ENCODE assay signal across 18 mouse cellular contexts in the genomic region with DNA sequence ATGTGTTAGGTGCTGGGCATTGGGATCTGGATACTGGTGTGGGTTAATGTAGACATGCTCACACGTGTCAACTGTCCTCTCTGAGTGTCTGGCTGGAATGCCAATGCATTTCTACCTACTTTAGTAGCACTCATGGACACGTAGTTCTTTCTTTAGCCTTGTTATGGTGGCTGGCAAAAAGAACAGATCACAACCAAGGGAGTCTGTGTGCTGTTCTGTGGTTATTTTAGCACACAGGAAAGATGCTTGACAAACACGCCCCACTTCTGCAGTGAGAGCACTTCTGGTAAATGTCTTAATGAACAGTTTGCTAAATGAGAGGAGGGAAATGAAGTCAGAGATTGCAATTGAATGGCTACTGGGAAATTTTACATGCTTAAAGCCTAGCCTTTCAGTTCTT.
A peak's percentile ranks its signal among the peaks of the same experiment; 100 is the strongest.
DNase-seq lines count a peak whose midpoint lies in the region.
"Had no signal": no experiment of that assay in that cellular context is flagged by ENCODE, and none has a peak within 500 bp of the region (broad histone marks: within the 10 kb centered on the region; RNA-seq: fewer than 3 reads in every experiment).

No protein-coding gene starts in this region.

- DNase-seq in heart, adult 11 months: peak; percentile 37
- DNase-seq in heart, embryonic 10.5 days (ENCODE audit: low spot score): no peak
- peak; percentile 24 for DNase-seq in right cerebral cortex, adult 18-20 months
- no peak for DNase-seq in right cerebral cortex, postnatal 14 days
- no peak for DNase-seq in heart, adult 9 months (ENCODE audit: low spot score in 2 of 2)
- DNase-seq: adrenal gland, adult 2 months; adrenal gland, postnatal 10 days; adrenal gland, postnatal 25 days; cerebellum, adult 11-12 months; cerebellum, adult 2 months; cerebellum, adult 9-10 months; cerebellum, postnatal 10 days; cerebellum, postnatal 25 days; forebrain, postnatal 0 days had no signal

- H3K9me3 ChIP-seq in heart, embryonic 10.5 days: no peaks in the 10 kb centered on the region
- H3K9me3 ChIP-seq: embryonic facial prominence, embryonic 10.5 days; embryonic facial prominence, embryonic 12.5 days; forebrain, embryonic 13.5 days; forebrain, embryonic 15.5 days had no signal

- H3K36me3 ChIP-seq in heart, embryonic 10.5 days: no peaks in the 10 kb centered on the region
- H3K36me3 ChIP-seq: embryonic facial prominence, embryonic 10.5 days; embryonic facial prominence, embryonic 12.5 days; forebrain, embryonic 15.5 days had no signal

- no peaks in the 10 kb centered on the region for H3K27me3 ChIP-seq in heart, embryonic 10.5 days (ENCODE audit: insufficient read depth, poor library complexity, severe bottlenecking)
- H3K27me3 ChIP-seq: embryonic facial prominence, embryonic 12.5 days; forebrain, embryonic 13.5 days; forebrain, embryonic 15.5 days had no signal

- H3K4me1 ChIP-seq in heart, embryonic 10.5 days: no peaks in the 10 kb centered on the region
- H3K4me1 ChIP-seq: embryonic facial prominence, embryonic 10.5 days; embryonic facial prominence, embryonic 12.5 days; forebrain, embryonic 13.5 days; forebrain, embryonic 15.5 days had no signal

- WGBS in heart, embryonic 10.5 days: 69% methylated on average over 3 of the region's 3 CpGs

- H3K27ac ChIP-seq in heart, embryonic 10.5 days: no peak overlapping the region
- H3K27ac ChIP-seq: embryonic facial prominence, embryonic 10.5 days; embryonic facial prominence, embryonic 12.5 days; forebrain, embryonic 13.5 days; forebrain, embryonic 15.5 days had no signal

- no peak overlapping the region for H3K4me3 ChIP-seq in heart, embryonic 10.5 days
- H3K4me3 ChIP-seq: embryonic facial prominence, embryonic 10.5 days; embryonic facial prominence, embryonic 12.5 days; forebrain, embryonic 13.5 days; forebrain, embryonic 15.5 days had no signal

Comparison
In these comparisons a context has a peak if more than half of its experiments do, and no peak if none do; other contexts are left out.
1. DNase-seq: peak in heart, adult 11 months (single experiment) and right cerebral cortex, adult 18-20 months (single experiment); none in heart, embryonic 10.5 days (single experiment), right cerebral cortex, postnatal 14 days (single experiment) and heart, adult 9 months (0 of 2).